Mouse (Mus musculus) limb, embryonic 13.5 days (tissue): ENCODE data around the gene Slc38a4. TPM values are rescaled to one million over a fixed set of nuclear protein-coding genes. Genes with fewer than 3 reads are reported as not detected.

ENCODE experiments used
- ATAC-seq: fragments of 200-750 bp; cut with Nextera tagmentation; 2 replicates; pipeline ENCODE4 v1.8.0; 2017; ENCODE audit warnings: low read depth, moderate number of reproducible peaks, moderate TSS enrichment; ENCODE audit not compliant: low FRiP score
- H3K27ac ChIP-seq: fragments of 300-500 bp; sonication (generic); 2 replicates; pipeline ENCODE4 v1.5.1; 2015; ENCODE audit warnings: inconsistent platforms, mild to moderate bottlenecking, moderate library complexity
- H3K27me3 ChIP-seq: fragments of 300-500 bp; sonication (generic); 2 replicates; pipeline ENCODE4 v1.6.1; 2015; ENCODE audit warnings: mild to moderate bottlenecking, inconsistent platforms
- H3K36me3 ChIP-seq: fragments of 300-500 bp; sonication (generic); 2 replicates; pipeline ENCODE4 v1.6.1; 2015; ENCODE audit warnings: inconsistent platforms, mild to moderate bottlenecking, moderate library complexity
- H3K4me1 ChIP-seq: fragments of 300-500 bp; sonication (generic); 2 replicates; pipeline ENCODE4 v1.6.1; 2015; ENCODE audit warnings: inconsistent platforms
- H3K4me2 ChIP-seq: fragments of 300-500 bp; sonication (generic); replicated peaks from 2 replicates; pipeline ENCODE4 v1.6.1; 2015; ENCODE audit warnings: inconsistent platforms, mild to moderate bottlenecking, moderate library complexity
- H3K4me3 ChIP-seq: fragments of 300-500 bp; sonication (generic); 2 replicates; pipeline ENCODE4 v1.5.1; 2015; ENCODE audit warnings: moderate library complexity, mild to moderate bottlenecking, inconsistent platforms
- H3K9ac ChIP-seq: fragments of 300-500 bp; sonication (generic); 2 replicates; pipeline ENCODE4 v1.6.1; 2015; ENCODE audit warnings: mild to moderate bottlenecking, inconsistent platforms
- H3K9me3 ChIP-seq: fragments of 300-500 bp; sonication (generic); 2 replicates; pipeline ENCODE4 v1.6.1; 2016; ENCODE audit warnings: inconsistent platforms
- WGBS: fragments of 180-500 bp; shearing (Covaris S2); methylation state at CpG from one replicate; pipeline ENCODE4 v1.1.7; 2015; 5-methylcytosine and 5-hydroxymethylcytosine counted together
- polyA plus RNA-seq: library from polyadenylated mRNA; unstranded; fragments of >200 nt; fragmentation: Nextera tagmentation; extraction: Ambion mirVana; gene quantifications from 2 replicates; pipeline ENCODE4 v1.2.1, GENCODE M21; 2015

Slc38a4 gene
- polyA plus RNA-seq, 1 experiment from 2014 or later = 85.9 TPM

- 0 out of 2 replicates have a peak overlapping the region, but pooled peaks have one; percentile 7 for H3K27ac ChIP-seq
- no peaks in the 10 kb centered on the region for H3K36me3 ChIP-seq
- 68% methylated on average over 9 of the region's 9 CpGs for WGBS
- ATAC-seq = no peak
- H3K4me1 ChIP-seq = peaks cover 2% of the 10 kb centered on the region; the same call in 1 of the 2 replicates
- H3K4me3 ChIP-seq = no peak overlapping the region
- no peak overlapping the region for H3K4me2 ChIP-seq
- H3K9ac ChIP-seq = no peak overlapping the region
- no peaks in the 10 kb centered on the region for H3K27me3 ChIP-seq
- no peaks in the 10 kb centered on the region for H3K9me3 ChIP-seq
These were observed 80.6 kb downstream of the Slc38a4 start for GRCm38 (mm10) chr15:96975125-96975524.

DNA sequence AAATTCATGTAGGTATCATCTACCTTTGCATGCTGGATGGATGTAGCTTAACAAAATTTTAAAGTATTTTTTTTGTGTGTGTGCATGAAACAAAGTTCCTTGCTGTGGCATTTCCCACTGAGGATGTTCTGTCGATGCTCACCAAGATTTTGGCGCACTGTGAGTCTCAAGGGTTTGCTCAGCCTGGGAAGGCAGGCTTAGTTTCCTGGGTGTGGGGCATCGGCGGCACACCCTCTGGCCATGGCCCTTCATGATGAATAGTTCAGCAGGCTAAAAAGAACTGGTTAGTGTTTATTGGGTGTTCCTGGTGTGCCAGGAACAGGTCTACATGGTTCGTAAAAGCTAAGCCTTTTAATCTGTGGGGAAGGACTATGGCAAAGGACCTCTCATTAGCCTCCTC lies 81.6 kb downstream of the Slc38a4 start:
- no peaks in the 10 kb centered on the region for H3K9me3 ChIP-seq
- H3K4me2 ChIP-seq = no peak overlapping the region
- no peak overlapping the region for H3K4me3 ChIP-seq
- H3K9ac ChIP-seq = no peak overlapping the region
- WGBS = 63% methylated on average over 5 of the region's 5 CpGs
- H3K36me3 ChIP-seq = no peaks in the 10 kb centered on the region
- peaks cover 2% of the 10 kb centered on the region; the same call in 1 of the 2 replicates for H3K4me1 ChIP-seq
- ATAC-seq = no peak
- H3K27me3 ChIP-seq = no peaks in the 10 kb centered on the region
- H3K27ac ChIP-seq = no peak overlapping the region

- Histone ChIP-seq H3K27me3 (no peaks in the 10 kb centered on the region), H3K9ac (no peak overlapping the region), H3K9me3 (no peaks in the 10 kb centered on the region), H3K27ac (0 out of 2 replicates have a peak overlapping the region, but pooled peaks have one; percentile 28), H3K4me1 (peaks cover 2% of the 10 kb centered on the region; the same call in 1 of the 2 replicates), H3K4me2 (no peak overlapping the region), H3K4me3 (no peak overlapping the region), H3K36me3 (no peaks in the 10 kb centered on the region)
- WGBS = 91% methylated on average over 4 of the region's 4 CpGs
- ATAC-seq = no peak
These were observed 82.4 kb downstream of the Slc38a4 start for GRCm38 (mm10) chr15:96973370-96973769.

GRCm38 (mm10) chr15:96972706-96973274 lies 83.0 kb downstream of the Slc38a4 start:
- WGBS = 77% methylated on average over 3 of the region's 3 CpGs
- Histone ChIP-seq H3K27me3 (no peaks in the 10 kb centered on the region), H3K27ac (0 out of 2 replicates have a peak overlapping the region, but pooled peaks have one; percentile 28), H3K9ac (no peak overlapping the region), H3K36me3 (no peaks in the 10 kb centered on the region), H3K4me2 (no peak overlapping the region), H3K4me3 (no peak overlapping the region), H3K4me1 (peaks cover 2% of the 10 kb centered on the region; the same call in 1 of the 2 replicates), H3K9me3 (no peaks in the 10 kb centered on the region)
- ATAC-seq = no peak

GRCm38 (mm10) chr15:96971906-96972305 lies 83.8 kb downstream of the Slc38a4 start:
- 93% methylated on average over 9 of the region's 9 CpGs for WGBS
- H3K4me3 ChIP-seq = no peak overlapping the region
- no peaks in the 10 kb centered on the region for H3K27me3 ChIP-seq
- H3K4me2 ChIP-seq = no peak overlapping the region
- H3K27ac ChIP-seq = no peak overlapping the region
- H3K9ac ChIP-seq = no peak overlapping the region
- H3K9me3 ChIP-seq = no peaks in the 10 kb centered on the region
- peaks cover 2% of the 10 kb centered on the region; the same call in 1 of the 2 replicates for H3K4me1 ChIP-seq
- no peak for ATAC-seq
- H3K36me3 ChIP-seq = no peaks in the 10 kb centered on the region

DNA sequence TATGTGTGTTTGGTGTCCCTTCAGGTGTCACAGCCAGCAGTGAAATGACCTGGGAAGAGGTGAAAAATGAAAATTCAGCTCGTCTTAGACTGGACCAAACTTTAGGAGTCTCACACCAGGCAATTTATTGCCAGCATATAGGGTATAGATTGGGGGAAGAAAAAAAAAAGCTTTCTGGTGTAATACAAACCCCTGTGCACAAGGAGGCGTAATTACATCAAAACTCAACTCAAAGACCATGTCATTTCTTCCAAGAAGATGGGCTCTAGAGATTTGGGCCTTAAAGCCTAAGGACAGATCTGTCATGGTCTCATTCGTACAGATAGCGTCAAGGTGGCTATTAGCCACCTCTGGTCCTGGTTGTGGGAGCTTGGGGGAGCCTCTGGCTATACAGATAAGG lies 86.0 kb downstream of the Slc38a4 start:
- H3K9me3 ChIP-seq = no peaks in the 10 kb centered on the region
- WGBS = 54% methylated on average over 4 of the region's 4 CpGs
- ATAC-seq = no peak
- no peak overlapping the region for H3K4me3 ChIP-seq
- H3K27me3 ChIP-seq = no peaks in the 10 kb centered on the region
- H3K4me1 ChIP-seq = peaks cover 2% of the 10 kb centered on the region; the same call in 1 of the 2 replicates
- no peak overlapping the region for H3K4me2 ChIP-seq
- no peaks in the 10 kb centered on the region for H3K36me3 ChIP-seq
- H3K27ac ChIP-seq = no peak overlapping the region
- no peak overlapping the region for H3K9ac ChIP-seq

DNA sequence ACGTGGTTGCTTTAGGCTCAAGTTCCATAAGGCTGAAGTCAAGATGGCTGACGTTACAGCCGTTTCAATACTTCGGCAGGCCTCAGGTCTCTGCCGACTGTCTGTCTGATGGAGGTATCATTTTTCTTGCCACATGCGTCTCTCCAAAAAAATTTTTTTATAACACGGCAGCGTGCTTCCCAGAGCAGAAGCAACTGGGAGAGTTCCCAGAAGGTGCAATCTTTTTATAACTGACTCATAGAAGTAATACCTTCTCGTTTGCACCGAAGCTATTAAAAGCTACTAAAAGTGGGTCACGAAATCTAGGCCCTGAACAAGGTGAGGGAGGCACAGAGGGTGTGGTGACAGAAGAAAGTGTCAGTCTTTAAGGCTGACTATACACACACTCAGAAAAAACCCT lies 87.0 kb downstream of the Slc38a4 start:
- no peak for ATAC-seq

DNA sequence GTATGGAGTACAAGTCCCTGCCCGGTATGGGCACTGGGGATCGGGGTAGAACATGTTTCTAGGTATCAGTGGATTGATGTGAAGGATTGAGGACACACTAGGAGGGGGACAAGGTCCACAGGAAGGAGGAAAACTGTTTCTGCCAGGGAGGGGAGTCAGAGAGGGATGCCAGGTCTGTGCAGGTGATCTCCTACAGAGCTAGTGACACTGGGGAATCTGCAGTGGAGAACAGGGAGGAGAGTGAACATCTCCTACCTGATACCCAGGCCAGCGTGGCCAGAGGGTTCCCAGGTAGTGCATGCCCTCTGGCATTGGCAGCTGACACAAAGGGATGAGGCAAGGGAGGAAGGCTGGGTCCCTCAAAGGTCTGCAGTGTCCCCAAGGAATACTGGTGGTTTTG lies 89.4 kb downstream of the Slc38a4 start:
- Histone ChIP-seq H3K4me1 (peaks cover 17% of the 10 kb centered on the region), H3K4me3 (no peak overlapping the region), H3K27me3 (no peaks in the 10 kb centered on the region), H3K4me2 (no peak overlapping the region), H3K9me3 (no peaks in the 10 kb centered on the region), H3K36me3 (no peaks in the 10 kb centered on the region), H3K9ac (no peak overlapping the region), H3K27ac (no peak overlapping the region)
- no peak for ATAC-seq
- 89% methylated on average over 3 of the region's 3 CpGs for WGBS

More for the DNA sequence above, 87.0 kb downstream of the Slc38a4 start:
- Histone ChIP-seq H3K4me2 (no peak overlapping the region), H3K9ac (no peak overlapping the region), H3K36me3 (no peaks in the 10 kb centered on the region), H3K27ac (no peak overlapping the region), H3K4me1 (peaks cover 11% of the 10 kb centered on the region), H3K9me3 (no peaks in the 10 kb centered on the region), H3K4me3 (no peak overlapping the region), H3K27me3 (no peaks in the 10 kb centered on the region)
- 75% methylated on average over 11 of the region's 11 CpGs for WGBS

- H3K4me3 ChIP-seq = no peak overlapping the region
- H3K9ac ChIP-seq = peak overlapping the region; percentile 26; the same call in 1 of the 2 replicates
- H3K27me3 ChIP-seq = no peaks in the 10 kb centered on the region
- peak overlapping the region; percentile 72 for H3K27ac ChIP-seq
- WGBS = 18% methylated on average over 10 of the region's 10 CpGs
- H3K4me2 ChIP-seq = peak overlapping the region; percentile 45
- no peaks in the 10 kb centered on the region for H3K36me3 ChIP-seq
- H3K4me1 ChIP-seq = peaks cover 17% of the 10 kb centered on the region
- peak; percentile 72; the same call in 1 of the 2 replicates for ATAC-seq
- no peaks in the 10 kb centered on the region for H3K9me3 ChIP-seq
These were observed 92.0 kb downstream of the Slc38a4 start for GRCm38 (mm10) chr15:96963735-96964134.

DNA sequence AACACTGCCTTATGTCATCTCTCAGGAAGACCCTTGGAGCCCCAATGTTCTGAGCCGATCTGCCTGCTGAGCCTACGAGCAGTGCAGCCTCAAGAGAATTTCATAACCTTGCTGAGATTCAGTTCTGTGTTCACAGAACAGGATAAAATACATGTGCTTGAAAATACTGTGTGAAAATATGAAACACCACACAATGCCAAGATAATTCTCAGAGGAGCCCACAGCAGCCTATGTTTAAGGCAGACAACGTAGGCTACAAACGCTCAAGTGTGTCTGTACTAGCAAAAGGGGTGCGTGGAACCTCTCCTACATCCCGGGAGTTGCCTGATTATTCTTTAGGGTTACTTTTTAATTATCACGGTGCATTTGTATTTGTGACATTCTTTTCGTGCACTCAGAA lies 92.4 kb downstream of the Slc38a4 start:
- Histone ChIP-seq H3K27me3 (no peaks in the 10 kb centered on the region), H3K4me2 (peak overlapping the region; percentile 45), H3K4me3 (no peak overlapping the region), H3K36me3 (no peaks in the 10 kb centered on the region), H3K9ac (peak overlapping the region; percentile 26; the same call in 1 of the 2 replicates), H3K27ac (peak overlapping the region; percentile 72), H3K9me3 (no peaks in the 10 kb centered on the region), H3K4me1 (peaks cover 17% of the 10 kb centered on the region)
- ATAC-seq = no peak
- 60% methylated on average over 8 of the region's 8 CpGs for WGBS

DNA sequence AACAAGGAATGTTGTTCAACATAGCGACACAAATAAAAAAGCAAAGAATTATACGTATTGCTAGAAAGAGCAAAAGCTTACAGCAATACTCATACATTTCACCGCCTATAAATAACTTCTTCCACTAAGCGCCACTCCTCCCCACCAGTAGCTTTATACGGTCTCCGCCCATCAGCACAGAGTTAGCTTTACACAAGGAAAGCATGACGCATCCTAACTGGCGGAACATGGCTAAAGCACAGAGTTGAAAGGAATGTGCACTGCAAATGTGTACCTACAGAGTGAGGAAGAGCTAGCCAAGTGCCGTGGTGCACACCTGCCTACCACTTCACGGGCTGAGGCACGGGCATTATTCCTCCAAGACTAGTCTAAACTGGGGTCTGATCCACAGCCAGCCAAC lies 95.4 kb downstream of the Slc38a4 start:
- 89% methylated on average over 11 of the region's 11 CpGs for WGBS
- no peaks in the 10 kb centered on the region for H3K27me3 ChIP-seq

DNA sequence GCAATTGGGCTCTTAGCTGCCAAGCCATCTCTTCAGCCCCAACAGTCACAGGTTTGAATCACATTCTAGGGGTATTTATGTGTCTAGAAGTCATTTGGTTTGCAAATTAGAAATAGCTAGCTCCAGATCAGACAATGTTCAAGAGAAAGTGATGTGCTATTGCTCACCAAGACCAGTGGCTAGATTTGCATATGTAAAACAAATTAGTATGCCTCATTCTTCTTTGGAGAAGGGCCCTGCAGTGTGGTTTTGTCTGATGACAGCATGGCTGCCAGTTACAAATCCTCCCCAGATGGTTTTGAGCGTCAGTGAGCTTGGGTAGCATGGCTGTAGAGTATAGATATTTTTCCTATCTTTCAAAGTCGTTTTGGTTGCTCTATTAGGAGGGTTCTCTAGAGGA lies 96.5 kb downstream of the Slc38a4 start:
- Histone ChIP-seq H3K9me3 (no peaks in the 10 kb centered on the region), H3K4me1 (peaks cover 13% of the 10 kb centered on the region), H3K4me3 (no peak overlapping the region), H3K27ac (no peak overlapping the region), H3K4me2 (no peak overlapping the region), H3K9ac (no peak overlapping the region), H3K36me3 (no peaks in the 10 kb centered on the region), H3K27me3 (no peaks in the 10 kb centered on the region)
- 75% methylated on average over 2 of the region's 2 CpGs for WGBS
- no peak for ATAC-seq

More for the DNA sequence above, 95.4 kb downstream of the Slc38a4 start:
- H3K9me3 ChIP-seq = no peaks in the 10 kb centered on the region
- no peak overlapping the region for H3K4me3 ChIP-seq
- no peak overlapping the region for H3K4me2 ChIP-seq
- peaks cover 17% of the 10 kb centered on the region for H3K4me1 ChIP-seq
- H3K36me3 ChIP-seq = no peaks in the 10 kb centered on the region
- H3K27ac ChIP-seq = no peak overlapping the region
- no peak for ATAC-seq
- no peak overlapping the region for H3K9ac ChIP-seq

DNA sequence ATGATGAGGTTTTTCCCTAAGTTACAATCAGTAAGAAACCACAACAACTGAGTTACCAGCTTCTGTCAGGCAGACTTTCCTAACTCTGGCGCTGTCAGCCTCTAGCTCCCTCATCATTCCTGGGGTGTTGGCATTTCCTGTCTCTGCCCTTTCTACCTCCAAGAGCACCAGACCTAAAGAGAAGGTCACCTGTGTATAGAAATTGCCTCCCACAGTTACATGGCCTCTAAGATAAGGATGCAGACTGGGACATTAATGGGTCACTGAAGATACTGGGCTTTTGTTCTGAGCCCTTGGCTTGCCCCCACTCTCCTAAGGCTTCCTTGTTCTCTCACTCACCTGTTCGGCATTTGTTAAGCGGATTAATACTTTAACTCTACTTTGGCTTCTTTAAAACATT lies 99.1 kb downstream of the Slc38a4 start:
- H3K36me3 ChIP-seq = no peaks in the 10 kb centered on the region
- no peak for ATAC-seq
- H3K4me1 ChIP-seq = peaks cover 13% of the 10 kb centered on the region; the same call in 1 of the 2 replicates
- no peak overlapping the region for H3K4me2 ChIP-seq
- WGBS = 78% methylated on average over 3 of the region's 3 CpGs
- no peaks in the 10 kb centered on the region for H3K9me3 ChIP-seq
- no peak overlapping the region for H3K9ac ChIP-seq
- no peak overlapping the region for H3K27ac ChIP-seq
- no peak overlapping the region for H3K4me3 ChIP-seq
- no peaks in the 10 kb centered on the region for H3K27me3 ChIP-seq
